Mouse (Mus musculus) cortical plate, adult 2 months (tissue): ENCODE measurements around the gene Rab11fip5. TPM values are rescaled to one million over a fixed set of nuclear protein-coding genes. Genes with fewer than 3 reads are reported as not detected.

Experiments
- H3K27ac ChIP-seq: fragments of 200-500 bp; 2 replicates; pipeline ENCODE4 v1.5.1; 2012; ENCODE audit warnings: low read length, control low read depth, inconsistent platforms; ENCODE audit not compliant: insufficient read depth
- H3K4me1 ChIP-seq: fragments of 200-500 bp; 2 replicates; pipeline ENCODE4 v1.6.1; 2011; ENCODE audit warnings: low read length; ENCODE audit not compliant: control insufficient read depth, insufficient read depth
- H3K4me3 ChIP-seq: fragments of 200-500 bp; 2 replicates; pipeline ENCODE4 v1.5.1; 2011; ENCODE audit warnings: mild to moderate bottlenecking, low read length, control low read depth; ENCODE audit not compliant: insufficient read depth
- CTCF ChIP-seq: fragments of 200-500 bp; IDR thresholded peaks from 2 replicates; pipeline ENCODE4 v1.5.1; 2011; ENCODE audit warnings: mild to moderate bottlenecking, control low read depth, low read length; ENCODE audit not compliant: insufficient read depth; ENCODE audit errors: extremely low read depth
- POLR2A ChIP-seq: fragments of 200-500 bp; IDR thresholded peaks from 2 replicates; pipeline ENCODE4 v1.6.1; 2011; ENCODE audit warnings: mild to moderate bottlenecking, low read length, control low read depth; ENCODE audit not compliant: insufficient read depth; ENCODE audit errors: extremely low read depth
- polyA plus RNA-seq: library from polyadenylated mRNA; depleted of rRNA; stranded (reverse); fragments of >200 nt; gene quantifications from 2 replicates; pipeline ENCODE4 v1.2.3, GENCODE M21; 2012; rRNA removed

Rab11fip5 gene
- 46.6 and 48.5 TPM in 2 replicates for polyA plus RNA-seq

GRCm38 (mm10) chr6:85373951-85374733 lies at the start of gene Rab11fip5:
Gene Rab11fip5 (minus strand): TSS chr6:85374634.
- peak within 1 kb of the TSS; percentile 58 for H3K27ac ChIP-seq
- H3K4me3 ChIP-seq = peak within 1 kb of the TSS; percentile 51
- TF ChIP-seq POLR2A (no peak; the same call in 1 of the 2 replicates), CTCF (no peak)
- H3K4me1 ChIP-seq = peaks cover 4% of the 10 kb centered on the region

- Histone ChIP-seq H3K4me1 (no peaks in the 10 kb centered on the region), H3K27ac (no peak within 1 kb of the TSS), H3K4me3 (no peak within 1 kb of the TSS)
- no peak for TF ChIP-seq POLR2A
- TF ChIP-seq CTCF = no peak
These were observed 49.5 kb upstream of the Rab11fip5 start, which contains the start of gene Noto for GRCm38 (mm10) chr6:85423836-85424379. Gene Noto (plus strand): TSS chr6:85423886.

GRCm38 (mm10) chr6:85419150-85419549 lies 44.7 kb upstream of the Rab11fip5 start:
- no peak overlapping the region for H3K4me3 ChIP-seq
- TF ChIP-seq POLR2A (no peak), CTCF (no peak)
- H3K4me1 ChIP-seq = no peaks in the 10 kb centered on the region
- H3K27ac ChIP-seq = no peak overlapping the region

- Histone ChIP-seq H3K4me1 (no peaks in the 10 kb centered on the region), H3K4me3 (no peak overlapping the region), H3K27ac (no peak overlapping the region)
- TF ChIP-seq CTCF (no peak), POLR2A (no peak)
These were observed 41.4 kb upstream of the Rab11fip5 start for GRCm38 (mm10) chr6:85415829-85416228.

GRCm38 (mm10) chr6:85410771-85411273 lies 36.4 kb upstream of the Rab11fip5 start:
- Histone ChIP-seq H3K4me3 (no peak overlapping the region), H3K27ac (no peak overlapping the region), H3K4me1 (no peaks in the 10 kb centered on the region)
- peak; percentile 71 for TF ChIP-seq CTCF
- no peak for TF ChIP-seq POLR2A

- Histone ChIP-seq H3K27ac (no peak overlapping the region), H3K4me3 (no peak overlapping the region), H3K4me1 (no peaks in the 10 kb centered on the region)
- TF ChIP-seq POLR2A (no peak), CTCF (no peak)
These were observed 34.6 kb upstream of the Rab11fip5 start for GRCm38 (mm10) chr6:85409003-85409402.

- no peak overlapping the region for H3K27ac ChIP-seq
- H3K4me3 ChIP-seq = no peak overlapping the region
- no peak for TF ChIP-seq POLR2A
- TF ChIP-seq CTCF = no peak
- H3K4me1 ChIP-seq = no peaks in the 10 kb centered on the region
These were observed 28.6 kb upstream of the Rab11fip5 start for GRCm38 (mm10) chr6:85403039-85403438.

- H3K4me3 ChIP-seq = no peak overlapping the region
- no peaks in the 10 kb centered on the region for H3K4me1 ChIP-seq
- no peak overlapping the region for H3K27ac ChIP-seq
- TF ChIP-seq POLR2A (no peak), CTCF (no peak)
These were observed 28.2 kb upstream of the Rab11fip5 start for GRCm38 (mm10) chr6:85402613-85403012.

- Histone ChIP-seq H3K4me1 (no peaks in the 10 kb centered on the region), H3K27ac (no peak overlapping the region), H3K4me3 (no peak overlapping the region)
- TF ChIP-seq CTCF (no peak), POLR2A (no peak)
These were observed 25.3 kb upstream of the Rab11fip5 start for GRCm38 (mm10) chr6:85399715-85400114.

- H3K27ac ChIP-seq = no peak overlapping the region
- no peak for TF ChIP-seq POLR2A
- TF ChIP-seq CTCF = peak; percentile 62
- H3K4me3 ChIP-seq = no peak overlapping the region
- no peaks in the 10 kb centered on the region for H3K4me1 ChIP-seq
These were observed 22.7 kb upstream of the Rab11fip5 start for GRCm38 (mm10) chr6:85397165-85397564.
